Mouse (Mus musculus): ENCODE measurements at regions not wholly inside any gene's neighbourhood (a gene's known extent, or its start where the extent isn't known, plus 50 kb on each side); places are given as distances from the start of the nearest gene placed in this dataset.

- DNase-seq (ENCODE audit: low spot score) = no peak
These were observed 178.8 kb downstream of the Spry2 start for GRCm38 (mm10) chr14:105717821-105718220.

GRCm38 (mm10) chr14:105708691-105709090, 187.9 kb downstream of the Spry2 start:
- DNase-seq (ENCODE audit: low spot score) = no peak

DNA sequence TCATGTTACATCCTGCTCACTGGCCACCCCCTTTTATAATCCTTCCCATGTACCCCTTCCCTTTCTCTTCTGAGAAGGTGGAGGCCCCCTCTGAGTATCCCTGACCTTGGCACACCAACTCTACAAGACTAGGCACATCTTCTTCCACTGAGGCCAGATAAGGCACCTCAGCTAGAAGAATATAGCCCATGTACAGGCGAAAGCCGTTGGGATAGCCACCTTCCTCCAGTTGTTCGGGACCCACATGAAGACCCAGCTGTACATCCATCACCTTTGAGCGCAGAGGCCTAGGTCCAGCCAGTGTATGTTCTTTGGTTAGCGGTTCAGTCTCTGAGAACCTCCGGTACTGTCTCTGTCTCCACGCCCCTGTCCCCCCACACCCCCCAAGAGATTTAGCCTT, 189.9 kb downstream of the Spry2 start:
- DNase-seq (ENCODE audit: low spot score) = no peak

GRCm38 (mm10) chr14:105698616-105699015, 198.0 kb downstream of the Spry2 start:
- DNase-seq (ENCODE audit: low spot score) = no peak

- no peak for DNase-seq (ENCODE audit: low spot score)
These were observed 198.5 kb downstream of the Spry2 start for GRCm38 (mm10) chr14:105698086-105698485.

GRCm38 (mm10) chr14:105697398-105697797, 199.2 kb downstream of the Spry2 start:
- DNase-seq (ENCODE audit: low spot score) = no peak

- no peak for DNase-seq (ENCODE audit: low spot score)
These were observed 201.7 kb downstream of the Spry2 start for GRCm38 (mm10) chr14:105694969-105695368.

GRCm38 (mm10) chr14:105693713-105694112, 202.9 kb downstream of the Spry2 start:
- DNase-seq (ENCODE audit: low spot score) = no peak

DNA sequence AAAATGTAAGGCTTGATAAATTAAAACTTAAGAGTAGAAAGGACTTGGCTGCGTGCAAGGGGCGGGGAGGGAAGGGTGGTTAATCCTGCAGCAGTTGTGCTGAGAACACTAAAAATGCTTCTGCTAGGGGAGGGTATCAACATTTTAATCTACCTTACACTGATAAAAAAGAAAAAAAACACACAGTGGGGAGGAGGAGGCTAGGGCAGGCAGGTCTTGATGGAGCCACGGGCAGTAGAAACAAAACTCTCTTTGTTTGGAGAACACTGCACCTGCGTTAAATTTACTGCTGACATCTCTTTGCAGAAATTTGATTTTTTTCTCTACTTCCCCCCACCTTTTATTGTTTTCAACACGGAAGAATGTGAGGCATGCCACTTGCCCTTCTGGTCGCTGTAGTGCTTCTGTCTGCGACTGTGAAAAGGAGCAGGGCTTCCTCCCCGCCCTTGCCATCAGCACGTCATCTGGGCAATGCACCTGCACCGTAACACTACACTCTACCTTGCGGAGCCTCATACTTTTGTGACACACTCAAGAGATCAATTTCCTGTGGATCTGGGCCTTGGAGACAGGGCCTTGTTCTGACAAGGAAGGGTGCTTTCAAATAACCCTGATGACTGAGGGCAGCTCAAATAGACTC, 211.7 kb downstream of the Spry2 start:
- DNase-seq (ENCODE audit: low spot score) = no peak

DNA sequence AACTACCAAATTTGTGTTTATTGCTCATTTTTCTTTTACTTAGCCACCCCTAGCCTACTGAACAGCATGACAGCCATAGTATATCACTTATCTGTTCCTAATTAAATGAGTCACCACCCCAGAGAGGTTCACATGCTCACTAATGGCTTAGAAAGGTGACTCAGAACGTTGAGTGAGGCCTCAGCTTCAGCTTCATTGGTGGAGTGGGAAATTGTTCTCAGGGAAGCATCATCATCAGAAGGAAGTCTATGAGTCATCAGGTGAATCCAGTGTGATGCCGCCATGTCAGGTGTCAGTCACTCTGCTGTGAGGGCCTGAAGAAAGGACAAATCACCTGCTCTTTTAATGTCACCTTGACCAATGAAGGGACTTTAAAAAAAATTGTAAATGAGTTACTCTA, 212.3 kb downstream of the Spry2 start:
- DNase-seq (ENCODE audit: low spot score) = no peak

DNA sequence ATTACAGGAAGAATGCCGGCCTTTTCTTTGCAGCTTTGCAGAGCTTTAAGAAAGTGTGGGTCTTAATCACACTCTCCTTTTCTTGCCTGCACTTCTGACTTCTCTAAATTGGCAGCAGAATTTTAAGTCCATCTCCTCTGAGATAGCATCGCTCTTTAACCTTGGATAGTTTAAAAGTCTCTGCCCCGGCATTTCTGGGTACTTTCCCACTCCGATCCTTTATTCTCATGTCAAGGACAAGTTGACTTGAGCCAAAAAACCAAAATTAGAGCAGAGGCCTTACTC, 220.0 kb downstream of the Spry2 start:
- DNase-seq (ENCODE audit: low spot score) = no peak

DNA sequence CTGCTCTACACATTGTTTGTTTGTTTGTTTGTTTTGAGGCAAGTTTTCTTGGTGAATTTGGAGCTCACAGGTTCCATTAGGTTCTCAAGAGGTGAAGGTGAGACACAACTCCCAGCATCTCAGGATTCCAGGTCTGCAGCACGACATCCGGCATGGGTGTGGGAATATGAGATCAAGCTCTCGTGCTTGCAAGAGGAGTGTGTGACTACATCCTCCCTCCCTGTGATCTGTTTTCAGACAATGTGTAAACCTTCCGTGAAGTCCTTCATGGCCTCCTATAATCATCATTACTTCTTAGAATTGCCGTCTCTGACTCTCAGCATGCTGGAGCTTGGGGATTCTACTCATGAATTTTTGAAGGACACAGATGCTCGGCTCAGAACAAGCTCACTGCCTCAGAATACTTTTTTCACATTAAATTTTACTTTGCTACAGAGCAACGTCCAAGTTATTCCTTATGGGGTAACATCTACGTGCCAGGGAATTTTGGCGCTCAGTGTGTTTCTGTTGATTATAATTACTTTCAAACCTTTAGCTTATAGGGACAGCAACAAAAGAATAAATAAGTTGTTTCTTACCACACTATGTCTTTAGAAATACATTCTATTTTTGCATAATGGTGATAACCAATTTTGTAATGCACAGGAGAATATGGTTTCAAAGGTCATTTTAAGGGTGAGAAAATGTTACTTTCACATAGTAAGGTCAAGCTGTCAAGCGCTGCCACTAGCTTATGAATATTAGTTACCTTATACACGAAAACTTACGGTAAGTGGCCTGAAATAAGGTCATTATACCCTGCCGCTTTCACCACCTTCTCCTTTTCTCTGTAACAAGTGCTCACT, 220.6 kb downstream of the Spry2 start:
- DNase-seq (ENCODE audit: low spot score) = no peak

- DNase-seq (ENCODE audit: low spot score) = no peak
These were observed 221.6 kb downstream of the Spry2 start for GRCm38 (mm10) chr14:105675006-105675405.

DNA sequence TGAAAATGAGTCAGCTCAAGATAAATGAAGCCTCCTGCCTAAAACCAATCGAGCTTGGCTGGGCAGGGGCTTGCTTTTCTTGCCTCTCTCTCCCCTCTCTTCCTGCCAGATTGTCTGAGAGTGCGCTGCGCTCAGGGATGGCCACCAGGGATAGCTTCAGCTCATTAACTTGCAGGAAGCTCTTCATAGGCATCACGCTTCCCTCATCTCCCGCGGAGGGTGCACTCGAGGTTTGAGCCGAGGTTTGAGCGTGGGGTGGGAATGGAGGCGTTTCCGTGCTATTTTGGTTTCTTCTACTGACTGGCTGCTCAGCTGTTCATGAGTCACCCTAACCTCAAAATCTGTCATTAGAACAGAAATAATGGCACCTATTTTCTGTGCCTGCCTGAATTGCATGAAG, 227.7 kb downstream of the Spry2 start:
- DNase-seq (ENCODE audit: low spot score) = peak; percentile 12

- no peak for DNase-seq (ENCODE audit: low spot score)
These were observed 231.9 kb downstream of the Spry2 start for GRCm38 (mm10) chr14:105664671-105665198.

GRCm38 (mm10) chr14:105663472-105663871, 233.1 kb downstream of the Spry2 start:
- DNase-seq (ENCODE audit: low spot score) = no peak

GRCm38 (mm10) chr14:105662839-105663238, 233.8 kb downstream of the Spry2 start:
- DNase-seq (ENCODE audit: low spot score) = no peak

DNA sequence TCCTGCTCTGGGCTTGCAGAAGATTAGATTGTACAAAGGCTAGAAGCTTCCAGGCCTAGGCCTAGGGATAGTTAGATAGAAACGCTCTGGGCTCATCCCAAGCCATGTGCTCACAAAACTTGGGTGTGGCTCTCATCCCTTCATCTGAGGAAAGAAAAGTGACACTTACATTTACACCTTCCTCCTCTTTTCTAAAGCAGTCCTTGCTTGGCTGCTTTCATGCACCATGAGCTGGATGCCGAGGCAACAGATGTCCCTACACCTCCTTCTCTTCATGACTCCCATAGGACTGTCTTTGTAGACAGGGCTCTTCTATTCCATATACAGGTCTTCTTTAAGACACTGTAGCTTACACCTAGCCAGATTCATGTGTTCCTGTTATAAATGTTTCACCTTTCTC, 238.3 kb downstream of the Spry2 start:
- no peak for DNase-seq (ENCODE audit: low spot score)

GRCm38 (mm10) chr14:105647166-105647565, 249.5 kb downstream of the Spry2 start:
- DNase-seq (ENCODE audit: low spot score) = no peak

DNA sequence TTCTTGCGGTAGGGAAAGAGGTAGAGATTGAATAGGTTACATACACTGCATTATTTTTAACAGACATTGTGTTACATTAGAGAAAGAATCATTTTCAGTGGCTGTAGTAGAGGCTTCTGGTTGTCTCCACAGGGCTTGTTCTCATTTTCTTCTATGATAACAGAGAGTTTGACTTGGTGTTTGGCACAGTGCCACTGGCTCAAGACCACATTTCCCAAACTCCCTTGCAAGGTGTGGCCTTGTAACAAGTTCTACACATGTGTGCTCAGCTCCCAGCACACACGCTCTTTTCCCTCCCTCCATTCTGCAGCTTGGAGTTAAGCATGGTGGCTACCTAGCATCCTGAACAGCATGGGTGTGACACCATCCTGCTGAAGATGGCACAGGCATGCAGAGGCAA, 252.2 kb downstream of the Spry2 start:
- DNase-seq (ENCODE audit: low spot score) = no peak

- no peak for DNase-seq (ENCODE audit: low spot score)
These were observed 253.2 kb downstream of the Spry2 start for GRCm38 (mm10) chr14:105643285-105643957.

- no peak for DNase-seq (ENCODE audit: low spot score)
These were observed 264.3 kb downstream of the Spry2 start for GRCm38 (mm10) chr14:105632335-105632734.

- DNase-seq (ENCODE audit: low spot score) = no peak
These were observed 265.0 kb downstream of the Spry2 start for GRCm38 (mm10) chr14:105631681-105632031.

Data from ovary, postnatal 36 days (tissue).